Mouse (Mus musculus) adrenal gland, adult 8-10 months (tissue): ENCODE data around the gene Trappc3. TPM values are rescaled to one million over a fixed set of nuclear protein-coding genes. Genes with fewer than 3 reads are reported as not detected.

ENCODE experiments used
- DNase-seq: peaks from one replicate; pipeline ENCODE4 v3.0.0; 2022
- total RNA-seq, 4 experiments: library from RNA; stranded (reverse); gene quantifications; 2 replicates each; pipeline ENCODE4 v1.2.4; 2022

Gene Trappc3
- total RNA-seq, 4 experiments from 2014 or later = 94.1 to 101 (median 96.2) TPM

- no peak for DNase-seq
These were observed 10.4 kb upstream of the Trappc3 start for GRCm38 (mm10) chr4:126251655-126252254.

GRCm38 (mm10) chr4:126252411-126253237 is 9.5 kb upstream of the Trappc3 start:
- DNase-seq = no peak

- no peak for DNase-seq
These were observed 8.4 kb upstream of the Trappc3 start for GRCm38 (mm10) chr4:126253637-126254272.

GRCm38 (mm10) chr4:126254315-126255112 is 7.6 kb upstream of the Trappc3 start:
- no peak for DNase-seq

GRCm38 (mm10) chr4:126255113-126256001 is 6.8 kb upstream of the Trappc3 start:
- no peak for DNase-seq

- DNase-seq = peak; percentile 81
These were observed 5.9 kb upstream of the Trappc3 start, which contains the start of gene Map7d1 for GRCm38 (mm10) chr4:126256131-126256791. Map7d1 (minus strand) TSS chr4:126256343.

GRCm38 (mm10) chr4:126256967-126257881 is 4.9 kb upstream of the Trappc3 start:
- no peak for DNase-seq

GRCm38 (mm10) chr4:126259063-126259462 is 3.1 kb upstream of the Trappc3 start:
- DNase-seq = no peak

- DNase-seq = peak; percentile 69
These were observed 2.5 kb upstream of the Trappc3 start for GRCm38 (mm10) chr4:126259523-126260160.

- DNase-seq = peak; percentile 90
These were observed 1.5 kb upstream of the Trappc3 start for GRCm38 (mm10) chr4:126260520-126261201.

GRCm38 (mm10) chr4:126261266-126261665 is 859 bp upstream of the Trappc3 start:
- DNase-seq = no peak

- DNase-seq = no peak
These were observed 450 bp upstream of the Trappc3 start for GRCm38 (mm10) chr4:126261675-126262074.

GRCm38 (mm10) chr4:126269292-126269691 is 7.2 kb downstream of the Trappc3 start:
- no peak for DNase-seq

GRCm38 (mm10) chr4:126273753-126274152 is 11.6 kb downstream of the Trappc3 start:
- no peak for DNase-seq

- no peak for DNase-seq
These were observed 13.0 kb downstream of the Trappc3 start for GRCm38 (mm10) chr4:126275081-126275480.

GRCm38 (mm10) chr4:126275681-126276131 is 13.6 kb downstream of the Trappc3 start:
- peak; percentile 68 for DNase-seq

- DNase-seq = no peak
These were observed 15.9 kb downstream of the Trappc3 start for GRCm38 (mm10) chr4:126277906-126278564.

GRCm38 (mm10) chr4:126278565-126278915 is 16.4 kb downstream of the Trappc3 start:
- DNase-seq = no peak
